In genomic region chr10:70395900-70396299, GRCm38 (mm10) we compare ENCODE assay signal across 28 mouse cellular contexts. TPM values are rescaled to one million over a fixed set of nuclear protein-coding genes. Genes with fewer than 3 reads are reported as not detected.
A peak's percentile ranks its signal among the peaks of the same experiment; 100 is the strongest.
DNase-seq lines count a peak whose midpoint lies in the region; TF ChIP-seq lines count a peak whose summit lies in the region.
"Had no signal": no experiment of that assay in that cellular context is flagged by ENCODE, and none has a peak within 500 bp of the region (broad histone marks: within the 10 kb centered on the region; RNA-seq: fewer than 3 reads in every experiment).

No protein-coding gene starts in this region.

- no peaks in the 10 kb centered on the region for H3K4me1 ChIP-seq in embryonic fibroblast, embryonic 13.5 days (ENCODE audit: control insufficient read depth, insufficient read depth, low read length)
- H3K4me1 ChIP-seq: embryonic facial prominence, embryonic 13.5 days; heart, embryonic 13.5 days; hindbrain, embryonic 12.5 days; limb, embryonic 13.5 days; liver, embryonic 12.5 days; midbrain, embryonic 13.5 days had no signal

- DNase-seq in gastrocnemius, adult 18-20 months (ENCODE audit: low spot score), result peak; percentile 2
- no peak for DNase-seq in gastrocnemius, adult 2 months
- DNase-seq in right cerebral cortex, adult 18-20 months, result peak; percentile 75
- DNase-seq in right cerebral cortex, postnatal 10 days (ENCODE audit: low spot score in 2 of 2), result no peak
- peak; percentile 91 for DNase-seq in telencephalon, adult 2 months (ENCODE audit: low read depth, low spot score)
- DNase-seq in embryo, embryonic 9.5 days (ENCODE audit: extremely low spot score), result no peak
- DNase-seq: adrenal gland, adult 2 months; B cell, adult 2 months; cerebellum, adult 18-20 months; cerebellum, postnatal 14 days; gastrocnemius, postnatal 14 days; heart, adult 2 months; heart, postnatal 14 days; kidney, adult 18-20 months; kidney, postnatal 4 days; lung, adult 2 months; thymus, postnatal 36 days had no signal

- no peak for TF ChIP-seq CTCF in gastrocnemius, adult 2 months (IDR thresholded peaks at IDR 0.05)
- no peak for TF ChIP-seq CTCF in embryonic fibroblast, embryonic 13.5 days (IDR thresholded peaks at IDR 0.05; ENCODE audit: borderline replicate concordance, insufficient read depth, low read length)

- H3K4me3 ChIP-seq in gastrocnemius, adult 2 months, result no peak overlapping the region
- no peak overlapping the region for H3K4me3 ChIP-seq in embryonic fibroblast, embryonic 13.5 days (ENCODE audit: insufficient read depth, low read length)
- H3K4me3 ChIP-seq: embryonic facial prominence, embryonic 13.5 days; heart, adult 2 months; heart, embryonic 13.5 days; hindbrain, embryonic 12.5 days; limb, embryonic 13.5 days; liver, embryonic 12.5 days; midbrain, embryonic 13.5 days had no signal

- TF ChIP-seq POLR2A in embryonic fibroblast, embryonic 13.5 days (IDR thresholded peaks at IDR 0.05; ENCODE audit: low read depth, low read length), result no peak

- H3K27ac ChIP-seq in gastrocnemius, adult 2 months, result no peak overlapping the region
- H3K27ac ChIP-seq in embryonic fibroblast, embryonic 13.5 days (ENCODE audit: insufficient read depth, low read length), result 0 out of 2 replicates have a peak overlapping the region, but pooled peaks have one; percentile 62
- H3K27ac ChIP-seq: embryonic facial prominence, embryonic 13.5 days; heart, adult 2 months; heart, embryonic 13.5 days; hindbrain, embryonic 12.5 days; limb, embryonic 13.5 days; liver, embryonic 12.5 days; midbrain, embryonic 13.5 days had no signal

- intact Hi-C loops in gastrocnemius, adult 2 months (cut with DNase I), result no loop called here

RNA-seq across cellular contexts. Expression of gene Fam13c, which starts 44.4 kb away (rescaled TPM):
- 1 to 10 TPM; 4.6 to 6.3 TPM for total RNA-seq in gastrocnemius, adult 18-20 months (2021)
- total RNA-seq in gastrocnemius, adult 2 months (2021), result 1 to 10 TPM; 5.2 to 7.0 TPM
- 12.8 and 15.9 TPM in 2 replicates for polyA plus RNA-seq in embryonic fibroblast, embryonic 13.5 days (2011; ENCODE audit: insufficient read length, low read depth, missing spikeins)
- total RNA-seq: CH12.LX; monocyte, adult 5-6 weeks; neutrophil, adult 5-6 weeks had no signal
- polyA plus RNA-seq: G1E had no signal

Comparison
In these comparisons a context has a peak if more than half of its experiments do, and no peak if none do; other contexts are left out.
1. DNase-seq: peak in gastrocnemius, adult 18-20 months (single experiment), right cerebral cortex, adult 18-20 months (single experiment) and telencephalon, adult 2 months (single experiment); none in gastrocnemius, adult 2 months (single experiment), right cerebral cortex, postnatal 10 days (0 of 2) and embryo, embryonic 9.5 days (single experiment).